Mouse (Mus musculus): ENCODE results near the gene Cdc42bpa.

The Cdc42bpa gene

DNA sequence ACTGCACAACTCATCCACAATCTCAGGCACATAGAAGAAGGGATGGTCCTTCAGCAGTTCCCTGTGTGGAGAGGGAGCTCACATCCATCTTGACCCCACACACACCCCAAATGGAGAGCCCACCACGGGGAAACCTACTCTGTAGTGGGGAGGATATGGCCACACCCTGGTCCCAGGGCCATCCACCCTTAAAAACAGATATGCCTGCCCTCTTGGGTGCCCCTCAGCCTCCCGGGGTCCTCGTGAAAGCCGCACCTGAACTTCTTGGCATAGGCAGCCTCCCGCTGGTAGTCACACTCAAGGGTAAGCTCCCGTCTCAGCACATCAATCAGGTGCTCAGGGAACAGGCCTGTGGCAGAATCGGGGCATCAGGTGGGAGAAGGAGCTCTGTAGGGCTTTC, 208.9 kb downstream of the Cdc42bpa start:
- no peak for DNase-seq

DNA sequence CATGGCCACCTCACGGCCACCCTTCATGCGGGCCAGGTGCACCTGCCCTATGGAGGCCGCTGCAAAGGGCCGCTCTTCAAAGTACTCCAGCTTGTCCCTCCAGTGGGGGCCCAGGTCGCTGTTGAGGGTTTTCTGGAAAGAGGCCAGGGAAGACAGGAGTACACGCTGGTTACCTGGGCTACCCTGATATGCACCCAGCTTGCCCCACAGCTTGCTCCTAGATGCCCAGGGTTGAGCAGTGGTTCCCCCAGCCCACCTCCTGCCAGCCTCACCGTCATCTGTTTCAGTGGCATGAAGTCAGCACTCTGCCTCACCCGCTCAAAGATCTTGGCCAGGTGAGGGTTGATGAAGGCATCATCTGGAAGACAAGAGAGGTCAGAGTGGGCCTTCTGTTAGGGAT, 209.8 kb downstream of the Cdc42bpa start:
- no peak for DNase-seq

DNA sequence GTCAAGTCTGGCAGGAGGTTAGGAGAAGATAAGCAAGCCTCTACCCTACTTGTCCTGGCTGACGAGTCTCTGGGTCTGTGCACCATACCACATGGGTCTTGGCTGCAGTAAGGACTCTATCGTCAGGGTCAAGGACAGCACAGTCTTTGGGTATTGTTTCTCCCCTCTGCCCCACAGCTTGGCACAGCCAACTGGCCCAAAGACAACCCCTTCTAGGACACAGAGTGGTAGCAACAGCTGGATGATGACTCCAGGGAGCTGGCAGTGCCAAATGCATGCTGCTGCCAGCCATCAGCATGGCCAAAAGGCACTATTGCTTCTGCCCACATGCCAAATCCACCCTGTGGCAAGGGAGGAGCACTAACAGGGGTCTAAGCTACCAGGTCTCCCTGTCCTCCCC, 211.6 kb downstream of the Cdc42bpa start:
- DNase-seq, result no peak

DNA sequence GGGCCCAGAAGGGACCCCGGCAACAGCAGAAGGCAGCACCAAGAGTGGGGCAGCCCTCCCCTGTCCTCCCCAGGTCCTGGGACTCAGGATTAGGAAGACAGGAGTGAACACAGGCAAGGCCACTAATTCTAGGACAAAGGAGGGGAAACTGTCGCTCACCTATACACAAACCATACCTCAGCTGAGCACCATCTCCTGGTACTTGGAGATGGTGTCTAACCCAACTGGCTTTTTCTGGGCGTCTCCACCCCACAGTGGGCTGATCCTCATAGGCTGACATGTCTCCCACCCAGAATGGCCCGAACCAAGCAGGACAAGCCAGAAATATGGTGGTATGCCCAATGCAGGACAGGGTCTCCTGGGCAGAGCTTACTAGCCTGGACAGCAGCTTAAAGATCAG, 212.3 kb downstream of the Cdc42bpa start:
- DNase-seq, result no peak

DNA sequence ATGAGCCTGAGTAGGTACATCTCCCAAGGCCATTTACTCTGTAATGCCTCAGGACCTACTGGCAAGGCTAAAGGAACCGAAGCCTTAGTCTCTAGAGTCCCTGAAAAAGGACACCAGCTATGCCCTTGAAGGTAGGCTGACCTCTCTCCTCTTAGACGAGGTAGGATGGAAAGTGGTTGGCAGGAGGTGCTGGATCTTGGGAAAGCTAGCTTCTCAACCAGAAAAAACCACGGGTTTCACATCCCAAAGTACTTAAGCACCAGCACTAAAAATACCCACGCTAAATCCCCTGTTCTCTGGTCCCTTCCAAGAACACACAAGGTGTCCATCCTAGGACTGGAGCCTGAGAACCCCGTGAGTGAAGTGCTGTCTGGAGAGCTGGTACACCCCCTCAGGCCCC, 212.7 kb downstream of the Cdc42bpa start:
- DNase-seq, result no peak

DNA sequence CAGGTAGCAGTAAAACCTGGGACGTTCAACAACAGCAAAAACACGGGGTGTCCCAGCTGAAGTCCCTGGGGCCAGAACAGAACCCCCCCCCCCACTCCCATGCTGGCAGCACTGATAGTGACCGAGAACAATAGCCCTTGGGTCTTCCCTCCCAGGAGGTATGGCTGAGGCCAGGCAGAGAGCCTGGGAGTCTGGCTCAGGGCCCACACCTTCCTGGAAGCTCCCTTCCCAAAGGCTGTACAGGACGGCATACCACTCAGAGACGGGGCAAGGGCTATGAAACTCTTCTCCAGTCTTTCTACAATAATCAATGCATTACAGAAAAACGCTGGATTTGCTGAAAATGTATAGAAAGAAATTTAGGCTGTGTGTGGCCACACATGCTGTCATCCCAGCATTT, 214.4 kb downstream of the Cdc42bpa start:
- no peak for DNase-seq

DNA sequence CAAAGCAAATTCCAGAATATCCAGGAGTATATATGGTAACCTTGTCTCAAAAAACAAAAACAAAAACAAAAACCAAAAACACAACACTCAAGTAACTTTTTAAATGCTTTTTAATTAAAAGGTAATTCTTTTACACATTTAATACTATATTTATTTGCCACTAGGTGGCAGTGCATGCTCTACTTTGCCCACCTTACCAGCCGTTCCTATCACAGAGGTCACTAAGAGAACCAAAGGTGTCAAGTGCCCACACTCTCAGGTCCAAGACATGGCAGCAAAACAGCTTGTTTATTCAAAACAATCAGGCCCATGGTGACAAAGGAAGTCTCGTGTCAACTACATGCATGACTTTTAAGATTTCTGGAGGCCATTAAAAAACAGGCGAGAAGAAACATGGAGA, 214.9 kb downstream of the Cdc42bpa start:
- no peak for DNase-seq

DNA sequence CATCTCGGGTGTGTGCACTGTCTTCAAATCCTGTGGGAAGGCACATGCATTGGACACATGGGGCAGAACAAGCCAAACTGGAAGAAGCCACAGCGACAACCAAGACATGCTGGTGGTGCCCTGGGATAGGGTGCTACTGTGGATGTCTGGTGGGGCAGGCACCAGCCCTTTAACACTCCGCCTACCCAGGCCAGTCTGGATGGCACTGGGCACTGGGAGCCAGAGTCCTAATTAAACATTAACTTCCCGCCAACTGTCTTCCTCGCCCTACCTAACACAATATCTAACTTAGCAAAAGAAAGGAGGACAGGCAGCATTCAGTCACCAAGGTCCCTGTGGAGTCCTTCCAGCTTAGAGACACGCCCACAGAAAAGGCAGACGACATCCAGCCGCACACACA, 215.4 kb downstream of the Cdc42bpa start:
- peak; percentile 73 to 91 for DNase-seq

DNA sequence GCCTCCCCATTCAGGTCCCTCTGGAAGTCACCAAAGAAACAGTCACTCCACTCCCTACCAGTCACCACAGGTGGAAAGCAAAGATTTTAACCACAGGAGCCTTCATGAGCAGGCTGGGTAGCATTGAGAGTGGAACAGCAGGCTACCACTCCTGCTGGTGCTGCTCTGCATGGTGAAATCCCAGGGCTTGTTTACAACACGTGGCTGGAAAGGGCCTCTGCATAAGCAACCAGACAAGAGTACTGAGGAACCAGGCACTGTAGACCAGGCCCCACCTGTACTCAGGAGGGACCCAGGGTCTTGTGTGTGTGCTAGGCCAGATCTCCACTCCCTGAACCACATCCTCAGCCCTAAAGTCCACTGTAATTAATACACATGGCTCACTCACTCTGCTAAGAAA, 216.5 kb downstream of the Cdc42bpa start:
- no peak for DNase-seq

DNA sequence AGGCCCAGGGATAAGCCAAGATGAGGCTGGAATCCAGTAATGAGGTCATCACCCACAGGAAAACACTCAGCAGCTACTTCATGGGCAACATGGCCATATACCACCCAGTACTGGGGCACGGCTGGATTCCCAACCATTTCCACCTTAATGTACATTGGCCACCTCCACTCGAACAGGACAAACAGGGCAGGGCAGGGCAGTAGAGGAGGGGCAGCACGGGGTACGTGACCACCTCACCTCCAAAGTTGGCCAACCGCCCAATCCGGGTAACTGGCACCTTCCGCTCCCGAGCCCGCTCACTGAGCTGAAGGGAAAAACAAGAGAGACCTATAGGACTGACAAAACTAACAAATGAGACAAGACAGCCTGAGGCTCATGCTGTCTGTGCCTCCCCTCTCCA, 218.1 kb downstream of the Cdc42bpa start:
- DNase-seq, result peak in 1 of 2 experiments; percentile 47

DNA sequence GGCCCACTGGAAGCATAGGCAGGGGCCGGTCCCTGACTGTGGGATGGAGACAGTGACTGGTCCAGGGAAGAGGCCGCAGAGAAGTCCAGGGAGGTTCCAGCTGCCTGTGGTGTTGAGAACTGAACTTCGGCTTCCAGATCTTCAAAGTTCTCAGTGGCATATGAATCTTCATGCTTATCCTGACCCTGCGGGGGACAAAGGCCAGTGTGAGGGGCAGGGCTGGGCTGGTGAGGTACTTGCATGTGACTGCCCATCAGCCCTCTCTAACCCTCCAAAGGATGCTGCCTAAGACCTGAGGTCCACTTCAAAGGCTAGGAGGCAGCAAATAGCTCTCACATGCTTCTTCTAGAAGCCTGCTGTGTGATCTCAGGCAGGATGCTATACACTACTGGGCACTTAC, 218.8 kb downstream of the Cdc42bpa start:
- DNase-seq, result peak in 1 of 2 experiments; percentile 66

DNA sequence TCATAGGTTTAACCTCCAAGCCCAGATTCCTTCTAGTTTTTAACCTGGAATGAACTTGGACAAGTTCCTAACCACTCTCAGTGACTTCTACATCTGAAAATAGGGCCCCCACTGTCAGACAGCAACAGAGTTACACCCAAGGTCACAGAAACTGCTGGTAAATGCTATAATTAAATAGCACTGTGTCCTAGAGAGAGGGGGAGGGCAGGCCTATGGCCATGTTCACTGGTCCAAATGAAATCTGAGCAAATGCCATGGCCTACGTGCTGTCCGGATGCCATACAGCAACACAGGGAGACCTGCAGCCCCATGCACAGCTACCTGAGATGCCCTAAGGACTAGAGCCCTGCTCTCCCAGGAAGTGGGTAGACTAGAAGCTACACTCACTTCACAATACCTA, 219.6 kb downstream of the Cdc42bpa start:
- DNase-seq, result no peak

DNA sequence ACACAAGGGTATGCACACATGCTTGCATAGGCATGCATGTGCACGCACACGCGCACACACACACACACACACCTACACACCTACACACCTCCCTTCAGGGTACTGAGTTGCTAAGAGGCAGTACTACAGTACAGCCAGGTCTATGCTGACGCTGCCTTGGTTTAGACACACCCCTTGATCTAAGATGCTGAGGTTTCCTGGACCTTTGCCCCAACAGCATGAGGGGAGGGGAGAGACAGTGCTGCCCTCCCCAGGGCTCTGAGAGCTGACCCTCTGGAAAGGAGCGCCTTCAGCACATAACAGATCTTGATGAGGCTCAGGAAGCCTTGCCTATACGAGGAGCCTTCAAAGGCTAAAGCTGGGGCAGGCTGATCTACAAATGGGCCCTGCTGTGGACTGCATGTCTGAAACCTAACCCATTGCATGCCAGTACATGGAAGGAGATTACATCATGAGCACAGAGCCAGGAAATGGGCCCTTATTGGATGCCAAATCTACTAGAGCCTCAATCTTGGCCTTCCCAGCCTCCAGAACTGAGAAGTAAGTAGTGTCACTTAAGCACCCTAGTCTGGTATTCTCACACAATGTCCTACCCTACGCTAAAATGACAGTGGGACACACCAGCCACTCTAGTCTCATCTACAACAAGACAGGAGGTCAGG, 221.2 kb downstream of the Cdc42bpa start:
- DNase-seq, result peak; percentile 68 to 85

DNA sequence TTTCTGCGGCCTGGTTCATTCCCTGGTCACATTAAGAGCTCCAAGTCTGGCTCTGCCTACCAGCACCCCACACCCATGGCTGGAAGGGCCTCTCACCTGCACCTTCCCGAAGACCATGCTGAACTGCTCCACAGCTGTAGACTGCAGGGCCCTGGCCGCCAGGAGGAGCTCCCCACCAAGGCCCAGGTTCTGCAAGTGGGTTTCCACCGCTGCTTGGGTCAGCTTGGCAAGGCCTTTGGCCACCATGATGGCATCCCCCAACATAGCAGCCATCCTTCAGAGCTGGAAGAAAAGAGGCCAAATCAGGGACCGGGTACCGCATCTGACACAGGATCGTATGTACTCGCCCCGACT, 221.7 kb downstream of the Cdc42bpa start:
- DNase-seq, result no peak

DNA sequence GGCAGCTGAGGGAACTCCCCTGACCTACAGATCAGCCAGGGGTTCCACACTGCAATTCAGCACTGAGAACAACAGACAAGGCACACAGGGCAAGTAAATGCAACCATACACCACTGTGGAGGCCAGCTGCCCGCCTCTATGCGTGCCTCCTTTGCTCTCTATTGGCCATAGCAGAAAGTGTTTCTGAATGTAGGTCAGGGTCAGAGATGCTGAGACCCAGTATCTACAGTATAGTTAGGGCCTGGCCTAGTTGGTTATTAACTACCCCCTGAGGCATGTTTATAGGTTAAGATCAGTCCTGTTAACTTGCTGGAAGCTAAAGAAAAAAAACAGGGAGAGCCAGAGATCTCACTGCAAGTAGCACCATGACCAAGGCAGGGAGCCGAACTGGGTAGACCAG, 222.5 kb downstream of the Cdc42bpa start:
- no peak for DNase-seq

DNA sequence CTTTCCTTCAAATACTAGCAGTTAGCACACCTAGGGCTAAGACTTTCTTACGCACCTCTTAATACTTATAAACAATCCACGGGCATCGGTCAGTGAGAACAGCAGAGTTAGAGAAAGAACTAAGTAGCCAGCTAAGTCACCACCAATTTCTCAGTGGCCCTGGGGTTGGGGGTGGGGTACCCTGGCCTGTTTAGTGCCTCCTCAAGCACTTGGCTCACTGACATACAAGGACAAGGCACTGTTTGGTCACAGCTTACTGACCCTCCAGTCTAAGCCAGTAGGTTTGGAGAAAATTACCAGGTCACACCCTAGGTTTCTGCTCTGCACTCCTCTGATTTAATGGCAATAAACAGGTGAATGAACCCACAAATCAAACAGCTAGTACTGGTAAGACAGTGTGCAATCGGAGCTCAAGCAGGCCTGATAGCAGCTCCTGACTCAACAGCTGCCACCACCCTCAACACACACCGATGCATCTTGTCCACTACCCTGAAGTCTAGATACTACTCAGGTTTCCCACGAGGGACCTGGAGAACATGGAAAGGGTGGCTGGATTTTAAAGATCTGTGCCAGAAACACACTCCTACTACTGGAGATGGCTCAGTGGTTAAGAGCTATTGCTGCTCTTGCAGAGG, 223.4 kb downstream of the Cdc42bpa start:
- DNase-seq, result no peak

DNA sequence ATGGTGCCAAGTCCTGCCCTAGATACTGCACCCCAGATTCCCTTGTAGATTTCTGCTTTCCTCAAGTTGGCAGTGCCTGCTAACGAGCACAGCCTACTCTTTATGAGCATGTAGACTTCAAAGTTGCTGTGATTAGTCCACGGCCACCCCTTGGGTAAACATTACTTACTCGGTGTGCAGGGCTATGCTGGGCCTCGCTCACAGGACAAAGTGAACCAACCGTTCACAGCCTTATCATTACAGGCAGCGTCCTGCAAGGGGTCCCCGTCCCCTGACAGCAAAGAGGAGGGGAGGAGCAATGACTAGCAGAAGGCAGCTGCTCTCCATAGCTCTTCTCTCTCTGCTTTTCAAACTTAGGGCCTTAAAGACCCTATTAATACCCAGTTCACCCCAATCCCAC, 224.5 kb downstream of the Cdc42bpa start:
- no peak for DNase-seq

DNA sequence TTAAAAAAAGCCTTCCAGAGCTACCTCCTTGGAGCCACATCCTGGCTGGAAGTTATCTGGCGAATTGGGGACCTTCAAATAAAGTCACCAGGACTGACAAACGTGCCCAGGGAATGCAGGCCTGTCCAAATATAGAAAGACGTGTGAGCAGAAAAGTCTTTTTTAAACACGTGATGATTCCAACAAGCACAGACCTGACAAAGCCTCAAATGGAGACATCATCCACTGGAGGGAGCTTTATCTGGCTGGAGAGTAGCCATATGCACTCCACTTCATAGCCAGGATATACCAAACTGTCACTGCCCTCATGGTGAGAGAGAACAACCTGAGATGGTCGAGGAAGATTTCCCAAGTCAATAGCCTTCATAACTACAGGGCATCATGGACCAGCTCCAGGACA, 225.6 kb downstream of the Cdc42bpa start:
- DNase-seq, result no peak

DNA sequence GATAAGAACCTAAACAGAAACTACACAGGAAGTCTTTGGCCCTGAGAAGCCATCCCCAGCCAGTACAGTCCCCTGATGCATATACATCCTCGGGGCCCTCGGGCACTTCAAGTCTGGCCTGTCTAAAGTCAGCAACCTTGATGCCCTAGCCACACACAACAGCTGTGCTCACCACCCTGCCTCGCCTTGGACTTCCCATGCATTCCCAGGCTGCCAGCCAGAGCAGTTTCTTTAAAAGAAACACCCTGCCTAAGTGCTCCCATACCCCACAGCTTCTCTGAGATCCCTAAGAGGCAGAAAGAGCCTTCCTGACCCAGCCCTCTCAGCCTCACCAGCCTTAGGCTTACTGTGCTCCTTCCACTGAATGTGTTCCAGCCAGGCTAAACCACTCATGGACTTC, 226.1 kb downstream of the Cdc42bpa start:
- no peak for DNase-seq

DNA sequence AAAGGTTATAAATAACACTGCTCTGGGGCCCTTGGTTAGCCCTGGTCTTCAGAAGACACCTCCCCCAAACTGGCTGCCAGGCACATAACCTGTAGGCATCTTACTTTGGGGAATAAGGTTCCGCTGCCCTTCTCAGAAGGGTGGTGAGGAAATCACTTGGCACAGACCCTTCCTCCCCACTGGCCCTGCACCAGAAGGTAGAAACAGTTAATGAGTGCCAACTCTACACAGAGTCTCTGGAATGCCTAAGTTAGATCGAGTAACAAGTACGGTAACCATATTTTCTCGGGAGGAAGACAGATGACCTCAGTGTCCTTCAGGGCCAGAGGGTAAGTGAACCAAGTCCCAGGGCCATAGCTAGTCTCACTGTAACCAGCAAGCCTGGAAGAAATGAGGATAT, 228.7 kb downstream of the Cdc42bpa start:
- DNase-seq, result peak; percentile 56 to 81

DNA sequence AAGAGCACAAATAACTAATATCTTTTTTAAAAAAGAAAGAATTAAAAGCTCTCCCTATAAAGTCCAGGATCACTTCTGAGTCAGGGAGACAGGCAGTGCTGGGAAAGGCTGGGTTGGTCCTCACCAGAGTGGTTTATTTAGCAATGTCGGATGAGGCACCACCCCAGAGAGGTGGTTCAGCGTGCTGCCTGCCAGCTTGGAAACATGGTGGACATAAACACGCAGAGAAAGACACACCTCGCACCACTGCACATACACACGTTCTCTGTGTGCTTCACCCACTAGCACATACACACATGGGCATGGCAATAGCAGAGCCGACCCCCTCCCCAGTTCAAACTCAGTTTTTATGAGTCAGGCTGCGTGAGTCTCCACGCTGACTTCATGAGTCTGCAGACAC, 230.8 kb downstream of the Cdc42bpa start:
- DNase-seq, result no peak

DNA sequence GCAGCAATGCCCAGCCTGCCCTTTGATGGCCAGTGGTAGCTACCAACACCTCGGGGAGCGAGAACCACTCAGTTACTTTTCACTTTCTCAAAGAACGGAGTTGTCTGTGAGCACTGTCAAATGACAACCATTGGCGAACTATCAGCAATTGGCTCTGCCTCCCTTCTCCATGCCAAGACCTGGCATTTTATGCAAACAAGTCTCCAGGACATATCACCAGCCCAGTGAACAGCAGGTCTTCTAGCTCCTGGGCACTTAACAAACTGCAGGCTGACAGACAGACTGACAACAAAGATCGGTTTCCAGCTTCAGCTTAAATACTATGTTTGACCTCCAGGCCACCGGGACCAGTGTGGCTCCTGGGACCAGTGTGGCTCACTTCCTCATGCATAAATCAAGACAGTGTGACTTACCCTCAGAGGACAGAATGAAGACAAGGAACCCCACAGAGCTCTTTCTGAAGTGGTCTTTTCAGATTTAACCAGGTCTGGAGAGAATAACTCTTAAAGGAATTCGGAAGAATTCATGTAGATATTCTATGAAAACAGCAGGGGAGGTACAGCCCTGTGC, 231.5 kb downstream of the Cdc42bpa start:
- DNase-seq, result no peak

DNA sequence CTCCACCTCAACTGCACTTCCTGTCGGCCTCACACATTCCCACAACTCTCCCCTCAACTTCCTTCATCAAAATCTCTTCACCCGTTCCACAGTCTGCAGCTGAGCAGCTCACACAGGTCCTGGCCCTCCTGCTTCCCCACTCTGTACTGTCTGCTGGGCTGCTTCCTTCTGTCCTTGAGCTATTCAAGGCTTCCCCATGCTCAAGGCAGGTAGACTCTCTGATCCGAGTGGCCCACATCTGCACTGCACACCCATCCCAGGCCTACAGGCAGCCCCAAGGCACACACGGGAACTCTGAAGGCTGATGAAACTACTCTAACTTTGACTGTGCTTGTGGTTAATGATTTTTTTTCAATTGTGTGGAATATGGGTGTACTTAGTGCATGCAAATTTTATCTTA, 232.6 kb downstream of the Cdc42bpa start:
- DNase-seq, result no peak

DNA sequence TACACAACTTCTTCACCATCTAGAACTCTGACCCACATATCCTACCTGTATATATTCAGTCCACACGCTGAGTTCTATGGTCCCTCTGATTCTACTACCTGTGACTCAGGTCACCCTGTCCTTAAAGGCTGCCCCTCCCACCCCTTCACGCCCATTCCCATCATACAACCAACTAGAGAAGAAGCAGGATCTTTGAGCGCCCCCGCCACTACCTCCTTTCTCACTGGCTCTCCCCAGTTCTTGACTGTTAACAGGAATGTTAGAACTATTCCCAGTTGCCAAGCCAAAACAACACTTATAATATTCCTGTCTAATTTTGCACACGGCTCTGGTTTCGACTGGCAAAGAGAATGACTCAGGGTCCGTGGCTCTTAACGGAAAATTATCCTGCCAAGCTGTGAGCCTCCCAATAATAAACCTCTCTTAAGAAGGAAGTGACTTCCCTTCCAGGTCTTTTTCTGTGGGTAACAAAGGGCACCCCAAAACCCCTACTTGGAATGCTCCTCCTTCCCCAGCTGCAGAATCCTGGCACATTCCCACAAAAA, 233.2 kb downstream of the Cdc42bpa start:
- DNase-seq, result no peak

DNA sequence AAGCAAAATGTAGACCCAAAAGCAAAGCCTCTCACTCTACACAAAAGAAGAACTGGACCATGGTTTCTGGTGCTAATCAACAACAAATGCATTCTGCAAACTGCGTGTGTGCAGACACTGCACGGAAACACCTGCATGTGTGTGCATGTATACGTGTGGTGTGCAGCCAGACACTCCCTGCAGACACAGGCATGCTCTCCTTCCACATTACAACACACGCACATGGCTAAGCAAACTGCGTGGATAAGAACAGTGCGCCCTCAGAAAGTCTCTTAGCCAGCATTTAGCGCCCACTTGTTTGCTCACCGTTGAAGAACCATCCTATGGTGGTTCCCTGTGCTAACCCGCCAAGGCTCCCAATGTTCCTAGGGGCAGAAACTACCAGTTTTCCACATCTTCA, 233.8 kb downstream of the Cdc42bpa start:
- no peak for DNase-seq

All from kidney, postnatal 25 days (tissue).